Comparison of ENCODE assay signal across 23 mouse cellular contexts in the genomic region with DNA sequence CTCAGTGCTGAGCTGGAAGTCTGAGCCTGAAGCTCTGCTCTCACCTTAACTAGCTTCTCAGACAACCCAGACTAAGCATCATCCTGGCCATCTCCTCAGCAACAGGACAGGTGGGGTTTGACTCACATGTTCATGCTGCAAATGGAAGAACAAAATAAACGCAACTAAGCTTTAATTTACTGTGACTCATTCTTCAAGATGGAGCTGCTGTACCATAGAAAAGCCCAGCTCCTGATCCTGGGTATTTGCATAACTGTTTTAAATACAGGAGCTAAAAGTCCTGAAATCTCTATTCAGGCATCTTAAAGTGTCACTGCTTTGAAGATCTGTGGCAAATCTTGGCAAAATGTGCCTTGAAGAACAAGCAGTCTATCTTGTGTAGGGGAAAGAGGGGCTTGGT. TPM values are rescaled to one million over a fixed set of nuclear protein-coding genes. Genes with fewer than 3 reads are reported as not detected.
DNase-seq lines count a peak whose midpoint lies in the region; TF ChIP-seq lines count a peak whose summit lies in the region.
"Had no signal": no experiment of that assay in that cellular context is flagged by ENCODE, and none has a peak within 500 bp of the region (broad histone marks: within the 10 kb centered on the region; RNA-seq: fewer than 3 reads in every experiment).

No protein-coding gene starts in this region.

- WGBS in lung, adult 2 months = 78% methylated on average over 1 of the region's 1 CpGs

- TF ChIP-seq POLR2A in lung, adult 2 months (IDR thresholded peaks at IDR 0.05; ENCODE audit: borderline replicate concordance, extremely low read depth, low read depth, low read length) = no peak

- no peak overlapping the region for H3K4me3 ChIP-seq in lung, adult 2 months (replicated peaks; ENCODE audit: extremely low read depth, low read depth, low read length)
- H3K4me3 ChIP-seq: embryonic facial prominence, embryonic 10.5 days; embryonic facial prominence, embryonic 13.5 days; erythroblast, embryonic 14.5 days; forebrain, embryonic 12.5 days; forebrain, embryonic 15.5 days; gastrocnemius, adult 2 months; hindbrain, embryonic 13.5 days had no signal

- peak; percentile 17 for DNase-seq in layer of hippocampus, adult 9-11 months
- no peak for DNase-seq in layer of hippocampus, postnatal 14 days (ENCODE audit: low spot score in 2 of 2)
- peak; percentile 17 for DNase-seq in right cerebral cortex, adult 18-20 months
- no peak for DNase-seq in right cerebral cortex, postnatal 4 days
- DNase-seq in brain, adult 2 months (ENCODE audit: low read depth, low spot score) = peak; percentile 75
- DNase-seq in telencephalon, adult 2 months (ENCODE audit: low read depth, low spot score) = peak; percentile 40
- DNase-seq in lung, adult 2 months = no peak
- DNase-seq: adrenal gland, postnatal 14 days; B cell, adult 2 months; cerebellum, adult 11-12 months; cerebellum, adult 8-10 months; cerebellum, postnatal 10 days; cerebellum, postnatal 36 days; embryo, embryonic 11 days; gastrocnemius, adult 2 months; gastrocnemius, postnatal 14 days; heart, adult 11 months had no signal

- TF ChIP-seq CTCF in lung, adult 2 months (IDR thresholded peaks at IDR 0.05; ENCODE audit: insufficient read depth, low read length) = no peak

- no peaks in the 10 kb centered on the region for H3K4me1 ChIP-seq in lung, adult 2 months (ENCODE audit: control insufficient read depth, insufficient read depth, low read length)

RNA-seq across cellular contexts. Expression of gene Nmnat3, which starts 38.9 kb away (rescaled TPM):
- under 1 TPM; 0.90 to 0.98 TPM for total RNA-seq in layer of hippocampus, postnatal 14 days (2021)
- polyA plus RNA-seq in lung, adult 2 months (2012; rRNA removed) = 4.7 and 6.3 TPM in 2 replicates

Comparison
In these comparisons a context has a peak if more than half of its experiments do, and no peak if none do; other contexts are left out.
1. DNase-seq: peak in layer of hippocampus, adult 9-11 months (single experiment), right cerebral cortex, adult 18-20 months (single experiment), brain, adult 2 months (single experiment) and telencephalon, adult 2 months (single experiment); none in layer of hippocampus, postnatal 14 days (0 of 2), right cerebral cortex, postnatal 4 days (single experiment) and lung, adult 2 months (single experiment).